Mouse (Mus musculus) spleen, adult 2 months (tissue): ENCODE data around the gene Slc44a3. TPM values are rescaled to one million over a fixed set of nuclear protein-coding genes. Genes with fewer than 3 reads are reported as not detected.

Source experiments
- DNase-seq, 2 experiments: peaks; one replicate each; pipeline versions ENCODE4 v3.0.0 to v3.0.0-alpha.2; 2012 to 2021; ENCODE audit warnings: low spot score in 2 of 2, low read depth in 1 of 2
- H3K27ac ChIP-seq: fragments of 200-500 bp; 2 replicates; pipeline ENCODE4 v1.5.1; 2012; ENCODE audit warnings: low read length, inconsistent platforms; ENCODE audit not compliant: insufficient read depth
- H3K27me3 ChIP-seq: fragments of 200-500 bp; 2 replicates; pipeline ENCODE4 v1.6.1; 2012; ENCODE audit warnings: mild to moderate bottlenecking, moderate library complexity, low read length, inconsistent platforms; ENCODE audit not compliant: control insufficient read depth, insufficient read depth
- H3K36me3 ChIP-seq: fragments of 200-500 bp; 2 replicates; pipeline ENCODE4 v1.6.1; 2012; ENCODE audit warnings: mild to moderate bottlenecking, low read length, inconsistent platforms; ENCODE audit not compliant: control insufficient read depth, insufficient read depth
- H3K4me1 ChIP-seq: fragments of 200-500 bp; 2 replicates; pipeline ENCODE4 v1.6.1; 2011; ENCODE audit warnings: inconsistent platforms; ENCODE audit not compliant: control insufficient read depth, insufficient read depth, insufficient read length
- H3K4me3 ChIP-seq: fragments of 200-500 bp; 2 replicates; pipeline ENCODE4 v1.5.1; 2011; ENCODE audit warnings: mild to moderate bottlenecking, inconsistent platforms; ENCODE audit not compliant: insufficient read depth, insufficient read length; ENCODE audit errors: extremely low read depth
- CTCF ChIP-seq: fragments of 200-500 bp; IDR thresholded peaks from 2 replicates; pipeline ENCODE4 v1.5.1; 2011; ENCODE audit warnings: mild to moderate bottlenecking, inconsistent platforms; ENCODE audit not compliant: insufficient read depth, insufficient read length, insufficient replicate concordance; ENCODE audit errors: extremely low read depth
- POLR2A ChIP-seq: fragments of 200-500 bp; IDR thresholded peaks from 2 replicates; pipeline ENCODE4 v1.6.1; 2011; ENCODE audit warnings: low read depth, low read length, inconsistent platforms
- WGBS: fragments of 180-500 bp; shearing (Covaris S2); methylation state at CpG from one replicate; pipeline ENCODE4 v1.1.7; 2018; 5-methylcytosine and 5-hydroxymethylcytosine counted together
- polyA plus RNA-seq: library from polyadenylated mRNA; depleted of rRNA; stranded (reverse); fragments of >200 nt; gene quantifications from 2 replicates; pipeline ENCODE4 v1.2.3, GENCODE M21; 2012; rRNA removed

Slc44a3 gene
- polyA plus RNA-seq, 1 experiment = 0.29 TPM

GRCm38 (mm10) chr3:121418850-121419435, 113.3 kb downstream of the Slc44a3 start:
- DNase-seq = no peak
- no peak overlapping the region for H3K27ac ChIP-seq
- 86% methylated on average over 9 of the region's 9 CpGs for WGBS
- H3K27me3 ChIP-seq = no peaks in the 10 kb centered on the region
- no peak for TF ChIP-seq CTCF
- no peak for TF ChIP-seq POLR2A
- no peaks in the 10 kb centered on the region for H3K4me1 ChIP-seq
- H3K4me3 ChIP-seq = no peak overlapping the region
- H3K36me3 ChIP-seq = no peaks in the 10 kb centered on the region

GRCm38 (mm10) chr3:121418251-121418601, 114.0 kb downstream of the Slc44a3 start:
- TF ChIP-seq POLR2A (no peak), CTCF (no peak)
- Histone ChIP-seq H3K27ac (no peak overlapping the region), H3K4me3 (no peak overlapping the region), H3K36me3 (no peaks in the 10 kb centered on the region), H3K27me3 (no peaks in the 10 kb centered on the region), H3K4me1 (no peaks in the 10 kb centered on the region)
- no peak for DNase-seq
- 89% methylated on average over 6 of the region's 6 CpGs for WGBS

DNA sequence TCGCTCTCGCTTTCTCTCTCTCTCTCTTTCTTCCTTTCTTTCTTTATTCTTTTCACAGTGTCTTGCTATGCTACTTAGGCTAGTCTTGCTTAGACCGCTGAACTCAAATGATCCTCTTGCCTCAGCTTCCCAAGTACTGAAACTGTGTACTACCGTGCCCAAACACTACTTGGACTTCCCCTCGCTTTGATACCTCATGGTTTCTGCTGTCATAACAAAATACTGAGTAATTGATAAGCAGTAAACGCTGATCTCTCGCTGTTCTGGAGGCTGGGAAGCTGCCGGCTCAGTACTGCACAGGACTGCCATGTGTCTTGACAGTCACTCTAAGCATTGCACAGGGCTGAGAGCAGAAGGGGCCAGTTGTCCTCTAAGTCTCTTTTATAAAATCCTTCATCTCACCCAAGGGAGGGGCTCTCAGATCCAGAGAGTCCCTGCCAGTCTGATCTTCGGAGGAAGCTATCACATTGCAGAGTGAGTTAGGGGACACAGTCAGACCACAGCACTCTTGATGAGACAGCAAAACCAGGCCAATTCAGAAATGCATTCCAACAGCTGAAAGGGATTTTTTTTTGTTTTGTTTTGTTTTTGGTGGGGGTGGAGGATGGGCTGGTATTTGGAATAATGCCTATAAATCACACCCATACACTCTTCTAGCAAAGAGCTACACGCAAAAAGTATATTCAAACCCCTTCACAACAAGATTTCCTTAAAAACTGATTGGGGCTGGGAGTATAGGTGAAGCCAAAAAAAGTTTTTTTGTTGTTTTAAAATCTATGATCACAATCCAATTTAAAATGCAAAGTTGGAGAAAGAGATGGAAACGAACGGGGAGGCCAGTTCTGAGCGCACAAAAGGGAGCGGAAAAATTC, 114.6 kb downstream of the Slc44a3 start:
- Histone ChIP-seq H3K4me3 (no peak overlapping the region), H3K27ac (no peak overlapping the region), H3K4me1 (no peaks in the 10 kb centered on the region), H3K36me3 (no peaks in the 10 kb centered on the region), H3K27me3 (no peaks in the 10 kb centered on the region)
- WGBS = 86% methylated on average over 14 of the region's 14 CpGs
- TF ChIP-seq CTCF (no peak), POLR2A (no peak)
- no peak for DNase-seq

- no peak overlapping the region for H3K4me3 ChIP-seq
- no peaks in the 10 kb centered on the region for H3K36me3 ChIP-seq
- WGBS = 79% methylated on average over 5 of the region's 5 CpGs
- no peaks in the 10 kb centered on the region for H3K27me3 ChIP-seq
- no peaks in the 10 kb centered on the region for H3K4me1 ChIP-seq
- no peak overlapping the region for H3K27ac ChIP-seq
- no peak for DNase-seq
- TF ChIP-seq CTCF = no peak
- TF ChIP-seq POLR2A = no peak
Observed at GRCm38 (mm10) chr3:121416171-121417154, 115.7 kb downstream of the Slc44a3 start.

DNA sequence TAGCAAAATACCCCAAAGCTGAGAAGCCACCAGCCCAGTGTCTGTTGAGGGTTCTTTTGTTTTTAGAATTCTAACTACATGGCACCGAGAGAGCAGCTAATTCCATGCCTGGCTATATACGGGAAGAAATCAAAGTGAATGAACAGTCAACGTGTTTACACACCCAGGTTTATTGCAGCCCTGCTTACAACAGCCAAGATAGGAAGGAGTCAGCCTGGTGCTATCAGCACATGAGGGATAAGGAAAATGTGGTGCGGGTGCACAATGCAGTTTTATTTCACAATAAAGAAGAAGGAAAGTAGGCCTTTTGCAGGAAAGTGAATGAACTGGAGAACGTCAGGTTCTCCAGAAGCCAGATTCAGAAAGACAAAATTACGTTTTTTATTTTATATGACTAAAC, 120.8 kb downstream of the Slc44a3 start:
- no peaks in the 10 kb centered on the region for H3K27me3 ChIP-seq
- H3K4me1 ChIP-seq = no peaks in the 10 kb centered on the region
- H3K27ac ChIP-seq = no peak overlapping the region
- 90% methylated on average over 6 of the region's 6 CpGs for WGBS
- no peak for DNase-seq
- TF ChIP-seq CTCF (no peak), POLR2A (no peak)
- no peak overlapping the region for H3K4me3 ChIP-seq
- H3K36me3 ChIP-seq = no peaks in the 10 kb centered on the region

Other genes starting within 250 kb of the Slc44a3 start
- gene Tmem56, start 249.3 kb downstream of the Slc44a3 start, polyA plus RNA-seq = 0.37 and 0.60 TPM in 2 replicates
- gene Alg14, start 240.6 kb downstream of the Slc44a3 start, polyA plus RNA-seq = 4.3 and 4.6 TPM in 2 replicates
- 55.7 and 92.3 TPM in 2 replicates for gene Cnn3, start 105.9 kb downstream of the Slc44a3 start, polyA plus RNA-seq
- not detected in 2 replicates for gene 4930432M17Rik, start 138.4 kb upstream of the Slc44a3 start, polyA plus RNA-seq
- gene F3, start 191.1 kb upstream of the Slc44a3 start, polyA plus RNA-seq = 3.1 and 3.4 TPM in 2 replicates